Comparison of ENCODE assay signal across 23 mouse cellular contexts in genomic region chr12:116142464-116142863, GRCm38 (mm10).
DNase-seq lines count a peak whose midpoint lies in the region; ATAC-seq and TF ChIP-seq lines count a peak whose summit lies in the region.
"Had no signal": no experiment of that assay in that cellular context is flagged by ENCODE, and none has a peak within 500 bp of the region (broad histone marks: within the 10 kb centered on the region; RNA-seq: fewer than 3 reads in every experiment).

No protein-coding gene starts in this region.

- TF ChIP-seq EP300 in MEL (IDR thresholded peaks at IDR 0.05; ENCODE audit: low read depth in 1 of 2, low read length in 2 of 2), result no peak

- peaks cover 0 to 16% of the 10 kb centered on the region in 2 experiments; a peak in 3 of 4 replicates for H3K4me1 ChIP-seq in MEL (ENCODE audit: control insufficient read depth in 1 of 2, insufficient read depth in 2 of 2, low read length in 2 of 2)
- H3K4me1 ChIP-seq in bone marrow macrophage, adult 2 months (ENCODE audit: control insufficient read depth, insufficient read depth, low read length), result peaks cover 67% of the 10 kb centered on the region
- H3K4me1 ChIP-seq: embryonic facial prominence, embryonic 15.5 days had no signal

- H3K27ac ChIP-seq in MEL (ENCODE audit: control insufficient read depth, low read depth, low read length), result no peak overlapping the region
- peak overlapping the region; percentile 88 for H3K27ac ChIP-seq in bone marrow macrophage, adult 2 months (ENCODE audit: insufficient read depth, low read depth, low read length)
- H3K27ac ChIP-seq: embryonic facial prominence, embryonic 13.5 days; embryonic facial prominence, embryonic 15.5 days; forebrain, embryonic 10.5 days; forebrain, embryonic 12.5 days had no signal

- no peaks in the 10 kb centered on the region for H3K27me3 ChIP-seq in MEL (ENCODE audit: control insufficient read depth in 1 of 2, insufficient read depth in 2 of 2, low read length in 2 of 2)
- H3K27me3 ChIP-seq: CH12.LX; embryonic facial prominence, embryonic 13.5 days; embryonic facial prominence, embryonic 15.5 days; forebrain, embryonic 12.5 days had no signal

- ATAC-seq in activated CD4-positive, CD25-positive, alpha-beta regulatory T cell, adult 4 months, result no peak
- ATAC-seq: CD4-positive, CD25-positive, alpha-beta regulatory T cell, adult 4 months; forebrain, embryonic 14.5 days; forebrain, postnatal 0 days had no signal

- no peak for TF ChIP-seq CTCF in MEL (IDR thresholded peaks at IDR 0.05 in 2 of 3, conservative IDR thresholded peaks at IDR 0.05 in 1 of 3; ENCODE audit: control insufficient read depth in 1 of 3, insufficient read depth in 1 of 3, low read depth in 2 of 3, low read length in 3 of 3, poor library complexity in 1 of 3, severe bottlenecking in 1 of 3)
- no peak for TF ChIP-seq CTCF in bone marrow macrophage, adult 2 months (IDR thresholded peaks at IDR 0.05; ENCODE audit: low read depth, low read length)

- DNase-seq in heart, adult 11 months, result peak; percentile 80
- no peak for DNase-seq in heart, postnatal 14 days
- no peak for DNase-seq in MEL (ENCODE audit: low read depth, low spot score)
- no peak for DNase-seq in embryo, embryonic 11 days
- DNase-seq: adrenal gland, adult 8-10 months; adrenal gland, postnatal 14 days; adrenal gland, postnatal 36 days; cerebellum, adult 11-12 months; cerebellum, adult 2 months; cerebellum, adult 9-10 months; cerebellum, postnatal 25 days; forebrain, postnatal 0 days had no signal

- H3K79me2 ChIP-seq in MEL (ENCODE audit: control insufficient read depth, insufficient read depth, low read length, poor library complexity), result no peaks in the 10 kb centered on the region

- H3K36me3 ChIP-seq in MEL (ENCODE audit: control insufficient read depth in 1 of 2, insufficient read depth in 2 of 2, low read length in 2 of 2), result 0 out of 4 replicates have a peak, but pooled peaks cover 0 to 2% of the 10 kb centered on the region in 2 experiments
- H3K36me3 ChIP-seq: embryonic facial prominence, embryonic 13.5 days; embryonic facial prominence, embryonic 15.5 days; forebrain, embryonic 10.5 days; forebrain, embryonic 12.5 days; G1E had no signal

- TF ChIP-seq RAD21 in MEL (IDR thresholded peaks at IDR 0.05; ENCODE audit: low read depth, low read length), result no peak

- TF ChIP-seq POLR2A in MEL (IDR thresholded peaks at IDR 0.05; ENCODE audit: control insufficient read depth in 1 of 2, insufficient read depth in 1 of 2, low read depth in 1 of 2, low read length in 2 of 2, poor library complexity in 1 of 2), result no peak
- TF ChIP-seq POLR2A in bone marrow macrophage, adult 2 months (IDR thresholded peaks at IDR 0.05; ENCODE audit: borderline replicate concordance, low read depth, low read length), result no peak

- H3K9ac ChIP-seq in MEL (ENCODE audit: control insufficient read depth, low read depth, low read length, poor library complexity, severe bottlenecking), result no peak overlapping the region
- H3K9ac ChIP-seq: embryonic facial prominence, embryonic 13.5 days; embryonic facial prominence, embryonic 15.5 days; forebrain, embryonic 12.5 days; forebrain, postnatal 0 days had no signal

- intact Hi-C loops in heart, postnatal 14 days (cut with DNase I), result no loop called here

- no peaks in the 10 kb centered on the region for H3K9me3 ChIP-seq in MEL (replicated peaks; ENCODE audit: insufficient read depth, low read length)
- H3K9me3 ChIP-seq: embryonic facial prominence, embryonic 13.5 days; embryonic facial prominence, embryonic 15.5 days; forebrain, embryonic 10.5 days; forebrain, embryonic 12.5 days; G1E had no signal

- H3K4me3 ChIP-seq in MEL (ENCODE audit: control insufficient read depth in 1 of 2, insufficient read depth in 1 of 2, low read depth in 2 of 2, low read length in 2 of 2), result no peak overlapping the region
- no peak overlapping the region for H3K4me3 ChIP-seq in bone marrow macrophage, adult 2 months (ENCODE audit: insufficient read depth, low read length)
- H3K4me3 ChIP-seq: embryonic facial prominence, embryonic 13.5 days; embryonic facial prominence, embryonic 15.5 days; erythroblast, embryonic 14.5 days; forebrain, embryonic 10.5 days; forebrain, embryonic 12.5 days had no signal

TF ChIP-seq in MEL, 35 proteins besides CTCF, POLR2A, EP300 and RAD21:
- TF ChIP-seq ZNF384 (IDR thresholded peaks at IDR 0.05; ENCODE audit: low read depth, low read length) (peak; percentile 70), USF2 (IDR thresholded peaks at IDR 0.05; ENCODE audit: borderline replicate concordance in 1 of 2, insufficient read depth in 1 of 2, low read depth in 1 of 2, low read length in 2 of 2) (no peak)
